Mouse (Mus musculus): Measurements from ENCODE around the gene Zfp282.

The Zfp282 gene

DNA sequence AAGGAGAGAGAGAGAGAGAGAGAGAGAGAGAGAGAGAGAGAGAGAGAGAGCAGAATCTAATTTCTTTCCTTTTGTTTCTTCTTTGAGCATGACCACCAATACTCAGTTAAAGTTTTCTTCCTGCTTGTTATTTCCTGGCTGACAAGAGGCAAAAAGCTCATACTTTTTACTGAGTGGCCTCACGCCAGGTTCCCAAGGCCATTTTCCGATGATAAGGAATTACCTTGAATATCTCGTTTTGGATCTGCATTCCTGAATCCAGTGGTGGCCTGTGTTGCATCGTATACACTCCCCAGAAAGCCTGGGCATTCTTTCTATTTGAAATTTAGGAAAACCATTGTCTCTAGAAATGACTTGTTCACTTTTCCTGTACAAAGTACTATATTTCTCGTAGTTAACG lies 22.4 kb downstream of the Zfp282 start:
- in situ Hi-C loops (cut with MboI), result no loop called here

DNA sequence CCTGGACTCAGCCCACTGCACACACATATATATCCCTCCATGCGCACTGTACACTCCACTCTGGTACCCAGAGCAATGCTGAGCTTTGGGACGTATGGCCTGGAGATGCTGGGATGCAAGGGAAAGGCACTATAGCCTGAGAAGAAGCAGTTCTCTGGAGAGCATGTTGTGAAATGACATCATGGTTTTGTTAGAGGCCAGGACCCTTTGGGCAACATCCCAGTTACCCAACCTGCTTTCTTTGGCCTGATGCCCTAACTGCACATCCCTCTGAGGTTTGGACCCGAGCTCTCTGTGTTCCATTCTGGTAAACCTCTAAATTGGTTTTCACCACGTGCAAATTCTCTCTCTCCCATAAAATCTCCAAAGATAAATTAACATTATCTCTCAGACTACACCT lies 26.6 kb downstream of the Zfp282 start:
- in situ Hi-C loops (cut with MboI), result no loop called here

GRCm38 (mm10) chr6:47904361-47904760 lies 27.4 kb downstream of the Zfp282 start:
- in situ Hi-C loops (cut with MboI), result no loop called here

GRCm38 (mm10) chr6:47904917-47905695 lies 28.1 kb downstream of the Zfp282 start:
- in situ Hi-C loops (cut with MboI), result no loop called here

GRCm38 (mm10) chr6:47906326-47906725 lies 29.3 kb downstream of the Zfp282 start:
- in situ Hi-C loops (cut with MboI), result no loop called here

- in situ Hi-C loops (cut with MboI), result no loop called here
Measured at GRCm38 (mm10) chr6:47909007-47909406, 32.0 kb downstream of the Zfp282 start.

DNA sequence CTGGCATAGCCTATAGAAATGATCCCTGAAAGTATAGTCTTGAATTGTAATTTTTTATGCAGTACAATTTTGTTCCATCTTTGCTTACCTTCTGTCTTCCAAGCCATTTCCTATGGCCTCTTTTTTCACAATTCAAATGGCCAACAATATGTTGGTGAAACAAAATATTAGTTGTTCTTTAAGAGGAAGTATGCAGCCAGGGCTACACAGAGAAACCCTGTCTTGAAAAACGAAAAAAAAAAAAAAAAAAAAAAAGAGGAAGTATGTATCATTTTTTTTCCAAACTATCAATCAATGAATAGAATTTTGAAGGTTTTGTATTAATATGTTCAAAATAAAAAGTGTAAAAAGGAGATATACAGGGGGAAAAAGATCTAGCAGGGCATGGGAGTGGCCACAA lies 34.6 kb downstream of the Zfp282 start:
- in situ Hi-C loops (cut with MboI), result no loop called here

DNA sequence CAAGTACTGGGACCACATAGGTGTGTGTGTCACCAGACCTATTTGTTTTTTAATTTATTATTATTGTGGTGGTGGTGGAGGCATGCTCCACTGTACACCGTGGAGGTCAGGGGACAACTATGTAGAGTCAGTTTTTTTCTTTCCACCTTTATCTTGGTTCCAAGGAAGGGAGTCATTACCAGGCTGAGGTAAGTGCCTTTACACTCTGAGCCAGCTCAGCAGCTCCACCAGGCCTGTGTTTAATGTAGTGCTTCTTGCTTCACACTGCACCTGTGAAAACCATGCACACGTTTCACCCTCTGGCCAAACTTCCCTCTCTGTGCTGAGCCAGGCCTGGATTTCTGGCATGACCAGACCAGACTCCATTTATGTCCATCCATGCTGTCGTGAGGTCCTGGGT lies 36.0 kb downstream of the Zfp282 start:
- in situ Hi-C loops (cut with MboI), result no loop called here

DNA sequence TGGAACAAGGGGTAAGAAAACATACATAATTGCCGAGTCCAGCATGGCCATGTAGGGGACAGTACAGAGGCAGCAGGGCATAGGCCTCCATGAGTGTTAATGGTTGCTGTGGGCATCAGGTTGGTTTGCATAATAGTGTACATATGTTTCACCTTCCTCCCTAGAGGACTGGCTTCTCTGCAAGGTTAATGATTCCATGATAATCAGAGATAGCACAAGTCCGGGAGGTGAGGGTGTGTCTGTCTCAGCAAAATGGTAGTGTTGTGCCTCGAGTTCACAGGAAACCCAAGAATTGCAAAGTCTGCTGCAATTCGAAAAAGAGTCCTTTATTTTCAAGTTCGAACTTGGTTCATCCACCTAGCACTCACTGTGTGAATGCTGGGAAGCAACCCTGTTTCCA lies 40.0 kb downstream of the Zfp282 start:
- in situ Hi-C loops (cut with MboI), result no loop called here

GRCm38 (mm10) chr6:47918768-47919274 lies 41.8 kb downstream of the Zfp282 start:
- in situ Hi-C loops (cut with MboI), result no loop called here

GRCm38 (mm10) chr6:47919646-47920446 lies 42.8 kb downstream of the Zfp282 start:
- in situ Hi-C loops (cut with MboI), result no loop called here

- in situ Hi-C loops (cut with MboI), result no loop called here
Measured at GRCm38 (mm10) chr6:47920447-47921340, 43.7 kb downstream of the Zfp282 start, which contains the start of gene Zfp212. Gene Zfp212, plus strand, starts transcription at chr6:47920476.

DNA sequence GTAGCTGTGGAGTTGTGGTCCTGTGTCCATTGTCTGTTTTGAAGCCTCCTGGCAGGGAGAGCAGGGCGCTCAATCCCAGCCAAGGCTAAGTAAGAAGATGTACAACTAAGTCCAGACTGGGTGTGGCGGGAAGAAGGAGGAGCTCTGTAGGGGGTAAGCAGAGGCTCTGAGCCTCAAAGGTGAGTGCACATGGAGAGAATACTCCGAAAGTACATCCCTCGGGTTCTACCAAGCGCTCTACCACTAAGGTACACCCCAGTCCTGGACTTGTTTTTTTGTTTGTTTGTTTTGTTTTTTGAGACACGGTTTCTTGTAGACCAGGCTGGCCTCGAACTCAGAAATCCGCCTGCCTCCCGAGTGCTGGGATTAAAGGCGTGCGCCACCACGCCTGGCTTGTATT lies 65.5 kb downstream of the Zfp282 start:
- in situ Hi-C loops (cut with MboI), result no loop called here

- in situ Hi-C loops (cut with MboI), result no loop called here
Measured at GRCm38 (mm10) chr6:47943021-47943691, 66.2 kb downstream of the Zfp282 start.

DNA sequence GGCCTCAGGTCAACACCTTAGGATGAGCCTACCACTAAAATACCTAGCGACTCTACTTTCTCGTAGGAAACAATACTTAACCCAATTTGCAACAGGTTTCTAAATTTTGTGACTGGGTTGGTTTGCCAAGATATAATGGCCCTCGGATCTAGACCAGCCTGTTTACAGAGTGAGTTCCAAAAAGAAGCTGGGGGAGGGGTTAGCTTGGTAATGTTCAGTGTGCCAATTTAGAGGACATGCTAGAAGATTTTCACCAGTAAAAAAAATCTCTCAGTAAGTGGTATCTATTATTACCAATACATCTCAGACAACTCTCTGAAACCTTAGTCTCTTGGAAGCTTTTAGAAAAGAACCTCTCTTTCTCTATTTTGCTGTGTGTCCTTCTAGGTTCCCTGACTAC lies 66.7 kb downstream of the Zfp282 start:
- in situ Hi-C loops (cut with MboI), result no loop called here

GRCm38 (mm10) chr6:47947388-47947787 lies 70.4 kb downstream of the Zfp282 start:
- in situ Hi-C loops (cut with MboI), result no loop called here

- in situ Hi-C loops (cut with MboI), result no loop called here
Measured at GRCm38 (mm10) chr6:47953191-47953726, 76.3 kb downstream of the Zfp282 start, which contains the start of gene Zfp956. Gene Zfp956, plus strand, starts transcription at chr6:47953390.

GRCm38 (mm10) chr6:47954425-47954824 lies 77.4 kb downstream of the Zfp282 start:
- in situ Hi-C loops (cut with MboI), result no loop called here

- in situ Hi-C loops (cut with MboI), result no loop called here
Measured at GRCm38 (mm10) chr6:47957816-47958215, 80.8 kb downstream of the Zfp282 start.
